Mouse (Mus musculus): ENCODE data around the gene Slc22a6. TPM values are rescaled to one million over a fixed set of nuclear protein-coding genes. Genes with fewer than 3 reads are reported as not detected.

Gene Slc22a6
- 75.4 TPM for polyA plus RNA-seq (2014; fragmentation: Illumina TruSeq; extraction: RNeasy Lipid Tissue Mini Kit (QIAGEN cat#74804); ENCODE audit: low read depth, low replicate concordance)

GRCm38 (mm10) chr19:8617904-8618303 lies at the start of gene Slc22a6:
TSS of gene Slc22a6 (plus strand) at chr19:8618039.

GRCm38 (mm10) chr19:8590954-8591353 lies 26.9 kb upstream of the Slc22a6 start, which contains the start of gene Slc22a8:
TSS of gene Slc22a8 (plus strand) at chr19:8591254.

GRCm38 (mm10) chr19:8663360-8663839 lies 45.6 kb downstream of the Slc22a6 start, which contains the start of gene Chrm1:
TSS of gene Chrm1 (plus strand) at chr19:8663789.

Other genes with a start within 250 kb of the Slc22a6 start
- gene Slc22a30, start 212.9 kb upstream of the Slc22a6 start, polyA plus RNA-seq (2014; fragmentation: Illumina TruSeq; extraction: RNeasy Lipid Tissue Mini Kit (QIAGEN cat#74804); ENCODE audit: low read depth, low replicate concordance): 19.6 TPM
- 94.7 TPM for gene Slc22a8, start 26.8 kb upstream of the Slc22a6 start, polyA plus RNA-seq (2014; fragmentation: Illumina TruSeq; extraction: RNeasy Lipid Tissue Mini Kit (QIAGEN cat#74804); ENCODE audit: low read depth, low replicate concordance)
- gene Chrm1, start 45.8 kb downstream of the Slc22a6 start, polyA plus RNA-seq (2014; fragmentation: Illumina TruSeq; extraction: RNeasy Lipid Tissue Mini Kit (QIAGEN cat#74804); ENCODE audit: low read depth, low replicate concordance): not detected
- gene Slc3a2, start 105.3 kb downstream of the Slc22a6 start, polyA plus RNA-seq (2014; fragmentation: Illumina TruSeq; extraction: RNeasy Lipid Tissue Mini Kit (QIAGEN cat#74804); ENCODE audit: low read depth, low replicate concordance): 283 TPM
- gene Wdr74, start 117.8 kb downstream of the Slc22a6 start, polyA plus RNA-seq (2014; fragmentation: Illumina TruSeq; extraction: RNeasy Lipid Tissue Mini Kit (QIAGEN cat#74804); ENCODE audit: low read depth, low replicate concordance): 6.9 TPM
- not detected for gene 1700092M07Rik, start 122.7 kb downstream of the Slc22a6 start, polyA plus RNA-seq (2014; fragmentation: Illumina TruSeq; extraction: RNeasy Lipid Tissue Mini Kit (QIAGEN cat#74804); ENCODE audit: low read depth, low replicate concordance)
- gene Stx5a, start 123.4 kb downstream of the Slc22a6 start, polyA plus RNA-seq (2014; fragmentation: Illumina TruSeq; extraction: RNeasy Lipid Tissue Mini Kit (QIAGEN cat#74804); ENCODE audit: low read depth, low replicate concordance): 39.9 TPM
- 50.7 TPM for gene Nxf1, start 139.0 kb downstream of the Slc22a6 start, polyA plus RNA-seq (2014; fragmentation: Illumina TruSeq; extraction: RNeasy Lipid Tissue Mini Kit (QIAGEN cat#74804); ENCODE audit: low read depth, low replicate concordance)
- 44.7 TPM for gene Tmem223, start 153.0 kb downstream of the Slc22a6 start, polyA plus RNA-seq (2014; fragmentation: Illumina TruSeq; extraction: RNeasy Lipid Tissue Mini Kit (QIAGEN cat#74804); ENCODE audit: low read depth, low replicate concordance)
- 44.0 TPM for gene Tmem179b, start 156.4 kb downstream of the Slc22a6 start, polyA plus RNA-seq (2014; fragmentation: Illumina TruSeq; extraction: RNeasy Lipid Tissue Mini Kit (QIAGEN cat#74804); ENCODE audit: low read depth, low replicate concordance)
- gene Taf6l, start 168.4 kb downstream of the Slc22a6 start, polyA plus RNA-seq (2014; fragmentation: Illumina TruSeq; extraction: RNeasy Lipid Tissue Mini Kit (QIAGEN cat#74804); ENCODE audit: low read depth, low replicate concordance): 0.77 TPM
- gene Polr2g, start 180.5 kb downstream of the Slc22a6 start, polyA plus RNA-seq (2014; fragmentation: Illumina TruSeq; extraction: RNeasy Lipid Tissue Mini Kit (QIAGEN cat#74804); ENCODE audit: low read depth, low replicate concordance): 71.4 TPM
- gene Zbtb3, start 184.5 kb downstream of the Slc22a6 start, polyA plus RNA-seq (2014; fragmentation: Illumina TruSeq; extraction: RNeasy Lipid Tissue Mini Kit (QIAGEN cat#74804); ENCODE audit: low read depth, low replicate concordance): 0.28 TPM
- 58.2 TPM for gene Ttc9c, start 201.3 kb downstream of the Slc22a6 start, polyA plus RNA-seq (2014; fragmentation: Illumina TruSeq; extraction: RNeasy Lipid Tissue Mini Kit (QIAGEN cat#74804); ENCODE audit: low read depth, low replicate concordance)
- 109 TPM for gene Hnrnpul2, start 202.0 kb downstream of the Slc22a6 start, polyA plus RNA-seq (2014; fragmentation: Illumina TruSeq; extraction: RNeasy Lipid Tissue Mini Kit (QIAGEN cat#74804); ENCODE audit: low read depth, low replicate concordance)
- not detected for gene AC129217.1, start 211.7 kb downstream of the Slc22a6 start, polyA plus RNA-seq (2014; fragmentation: Illumina TruSeq; extraction: RNeasy Lipid Tissue Mini Kit (QIAGEN cat#74804); ENCODE audit: low read depth, low replicate concordance)
- gene Bscl2, start 219.4 kb downstream of the Slc22a6 start, polyA plus RNA-seq (2014; fragmentation: Illumina TruSeq; extraction: RNeasy Lipid Tissue Mini Kit (QIAGEN cat#74804); ENCODE audit: low read depth, low replicate concordance): 21.8 TPM
- not detected for gene Gng3, start 221.2 kb downstream of the Slc22a6 start, polyA plus RNA-seq (2014; fragmentation: Illumina TruSeq; extraction: RNeasy Lipid Tissue Mini Kit (QIAGEN cat#74804); ENCODE audit: low read depth, low replicate concordance)
- gene Lrrn4cl, start 232.7 kb downstream of the Slc22a6 start, polyA plus RNA-seq (2014; fragmentation: Illumina TruSeq; extraction: RNeasy Lipid Tissue Mini Kit (QIAGEN cat#74804); ENCODE audit: low read depth, low replicate concordance): 0.69 TPM